Mouse (Mus musculus): ENCODE results near the gene Zbtb38. TPM values are rescaled to one million over a fixed set of nuclear protein-coding genes. Genes with fewer than 3 reads are reported as not detected.

Zbtb38 gene
- total RNA-seq, 1 experiment: 16.0 TPM

- Histone ChIP-seq H3K9ac (ENCODE audit: insufficient read depth, low read depth, low read length, poor library complexity, severe bottlenecking) (no peak overlapping the region), H3K4me3 (ENCODE audit: insufficient read depth in 1 of 2, low read depth in 1 of 2, low read length in 2 of 2, poor library complexity in 1 of 2, severe bottlenecking in 1 of 2) (no peak overlapping the region), H3K36me3 (ENCODE audit: control insufficient read depth, insufficient read depth, low read length, poor library complexity, severe bottlenecking) (no peaks in the 10 kb centered on the region), H3K4me1 (ENCODE audit: control insufficient read depth in 2 of 2, insufficient read depth in 2 of 2, low read length in 2 of 2, poor library complexity in 1 of 2) (peaks cover 1 to 3% of the 10 kb centered on the region in 2 experiments; a peak in 1 of 4 replicates), H3K9me3 (ENCODE audit: control insufficient read depth, insufficient read depth, low read depth, low read length) (no peaks in the 10 kb centered on the region), H3K27ac (ENCODE audit: insufficient read depth, low read depth, low read length, poor library complexity, severe bottlenecking) (no peak overlapping the region)
- no peak for DNase-seq (ENCODE audit: low read depth, low spot score)
- TF ChIP-seq ZC3H11A (IDR thresholded peaks at IDR 0.05; ENCODE audit: borderline replicate concordance, low read depth, low read length) (no peak), ZNF384 (IDR thresholded peaks at IDR 0.05; ENCODE audit: low read depth, low read length) (no peak), CHD2 (IDR thresholded peaks at IDR 0.05; ENCODE audit: low read depth, low read length) (no peak), MAFK (IDR thresholded peaks at IDR 0.05; ENCODE audit: insufficient read depth, low read depth, low read length) (no peak), HCFC1 (IDR thresholded peaks at IDR 0.05; ENCODE audit: borderline replicate concordance, insufficient read depth, low read length) (no peak)
- in situ Hi-C loops (cut with MboI; ENCODE audit: low sequenced_read_pairs in 2 of 2, unreplicated experiment in 2 of 2): no loop called here
Observed at GRCm38 (mm10) chr9:96766078-96766477, 13.4 kb upstream of the Zbtb38 start.

GRCm38 (mm10) chr9:96765410-96765809 lies 12.8 kb upstream of the Zbtb38 start:
- no peak for TF ChIP-seq ZNF384 (IDR thresholded peaks at IDR 0.05; ENCODE audit: low read depth, low read length)
- TF ChIP-seq CHD2 (IDR thresholded peaks at IDR 0.05; ENCODE audit: low read depth, low read length): no peak
- TF ChIP-seq MAFK (IDR thresholded peaks at IDR 0.05; ENCODE audit: insufficient read depth, low read depth, low read length): no peak
- TF ChIP-seq HCFC1 (IDR thresholded peaks at IDR 0.05; ENCODE audit: borderline replicate concordance, insufficient read depth, low read length): no peak
- TF ChIP-seq ZC3H11A (IDR thresholded peaks at IDR 0.05; ENCODE audit: borderline replicate concordance, low read depth, low read length): no peak
- Histone ChIP-seq H3K4me1 (ENCODE audit: control insufficient read depth in 2 of 2, insufficient read depth in 2 of 2, low read length in 2 of 2, poor library complexity in 1 of 2) (peaks cover 1 to 3% of the 10 kb centered on the region in 2 experiments; a peak in 1 of 4 replicates), H3K4me3 (ENCODE audit: insufficient read depth in 1 of 2, low read depth in 1 of 2, low read length in 2 of 2, poor library complexity in 1 of 2, severe bottlenecking in 1 of 2) (no peak overlapping the region), H3K9ac (ENCODE audit: insufficient read depth, low read depth, low read length, poor library complexity, severe bottlenecking) (no peak overlapping the region), H3K9me3 (ENCODE audit: control insufficient read depth, insufficient read depth, low read depth, low read length) (no peaks in the 10 kb centered on the region), H3K36me3 (ENCODE audit: control insufficient read depth, insufficient read depth, low read length, poor library complexity, severe bottlenecking) (no peaks in the 10 kb centered on the region), H3K27ac (ENCODE audit: insufficient read depth, low read depth, low read length, poor library complexity, severe bottlenecking) (no peak overlapping the region)
- in situ Hi-C loops (cut with MboI; ENCODE audit: low sequenced_read_pairs in 2 of 2, unreplicated experiment in 2 of 2): no loop called here
- DNase-seq (ENCODE audit: low read depth, low spot score): no peak

- in situ Hi-C loops (cut with MboI; ENCODE audit: low sequenced_read_pairs in 2 of 2, unreplicated experiment in 2 of 2): no loop called here
- TF ChIP-seq HCFC1 (IDR thresholded peaks at IDR 0.05; ENCODE audit: borderline replicate concordance, insufficient read depth, low read length): no peak
- no peak for TF ChIP-seq ZNF384 (IDR thresholded peaks at IDR 0.05; ENCODE audit: low read depth, low read length)
- no peak for TF ChIP-seq MAFK (IDR thresholded peaks at IDR 0.05; ENCODE audit: insufficient read depth, low read depth, low read length)
- no peak for TF ChIP-seq ZC3H11A (IDR thresholded peaks at IDR 0.05; ENCODE audit: borderline replicate concordance, low read depth, low read length)
- TF ChIP-seq CHD2 (IDR thresholded peaks at IDR 0.05; ENCODE audit: low read depth, low read length): no peak
- Histone ChIP-seq H3K4me3 (ENCODE audit: insufficient read depth in 1 of 2, low read depth in 1 of 2, low read length in 2 of 2, poor library complexity in 1 of 2, severe bottlenecking in 1 of 2) (no peak overlapping the region), H3K9me3 (ENCODE audit: control insufficient read depth, insufficient read depth, low read depth, low read length) (no peaks in the 10 kb centered on the region), H3K9ac (ENCODE audit: insufficient read depth, low read depth, low read length, poor library complexity, severe bottlenecking) (no peak overlapping the region), H3K27ac (ENCODE audit: insufficient read depth, low read depth, low read length, poor library complexity, severe bottlenecking) (no peak overlapping the region), H3K36me3 (ENCODE audit: control insufficient read depth, insufficient read depth, low read length, poor library complexity, severe bottlenecking) (no peaks in the 10 kb centered on the region), H3K4me1 (ENCODE audit: control insufficient read depth in 2 of 2, insufficient read depth in 2 of 2, low read length in 2 of 2, poor library complexity in 1 of 2) (peaks cover 1 to 3% of the 10 kb centered on the region in 2 experiments; a peak in 1 of 4 replicates)
- no peak for DNase-seq (ENCODE audit: low read depth, low spot score)
Observed at GRCm38 (mm10) chr9:96763847-96764631, 11.4 kb upstream of the Zbtb38 start.

- Histone ChIP-seq H3K9me3 (ENCODE audit: control insufficient read depth, insufficient read depth, low read depth, low read length) (no peaks in the 10 kb centered on the region), H3K9ac (ENCODE audit: insufficient read depth, low read depth, low read length, poor library complexity, severe bottlenecking) (no peak overlapping the region), H3K4me1 (ENCODE audit: control insufficient read depth in 2 of 2, insufficient read depth in 2 of 2, low read length in 2 of 2, poor library complexity in 1 of 2) (peaks cover 1 to 3% of the 10 kb centered on the region in 2 experiments; a peak in 2 of 4 replicates), H3K36me3 (ENCODE audit: control insufficient read depth, insufficient read depth, low read length, poor library complexity, severe bottlenecking) (no peaks in the 10 kb centered on the region), H3K4me3 (ENCODE audit: insufficient read depth in 1 of 2, low read depth in 1 of 2, low read length in 2 of 2, poor library complexity in 1 of 2, severe bottlenecking in 1 of 2) (no peak overlapping the region), H3K27ac (ENCODE audit: insufficient read depth, low read depth, low read length, poor library complexity, severe bottlenecking) (no peak overlapping the region)
- DNase-seq (ENCODE audit: low read depth, low spot score): no peak
- no peak for TF ChIP-seq HCFC1 (IDR thresholded peaks at IDR 0.05; ENCODE audit: borderline replicate concordance, insufficient read depth, low read length)
- no peak for TF ChIP-seq MAFK (IDR thresholded peaks at IDR 0.05; ENCODE audit: insufficient read depth, low read depth, low read length)
- TF ChIP-seq CHD2 (IDR thresholded peaks at IDR 0.05; ENCODE audit: low read depth, low read length): no peak
- no peak for TF ChIP-seq ZNF384 (IDR thresholded peaks at IDR 0.05; ENCODE audit: low read depth, low read length)
- in situ Hi-C loops (cut with MboI; ENCODE audit: low sequenced_read_pairs in 2 of 2, unreplicated experiment in 2 of 2): no loop called here
Observed at GRCm38 (mm10) chr9:96763025-96763424, 10.4 kb upstream of the Zbtb38 start.
